Comparison of ENCODE assay signal across 7 mouse cellular contexts in genomic region chr9:27029828-27030762, GRCm38 (mm10). TPM values are rescaled to one million over a fixed set of nuclear protein-coding genes. Genes with fewer than 3 reads are reported as not detected.
DNase-seq lines count a peak whose midpoint lies in the region; ATAC-seq lines count a peak whose summit lies in the region.

Gene Vps26b, minus strand, starts transcription at chr9:27030065.
Gene Ncapd3, plus strand, starts transcription at chr9:27030175.

- under 1% methylated on average over 70 of the region's 80 CpGs for WGBS in intestine, embryonic 16.5 days
- under 1% methylated on average over 72 of the region's 80 CpGs for WGBS in midbrain, embryonic 11.5 days

- peak within 1 kb of the TSS; percentile 98 for H3K4me3 ChIP-seq in intestine, embryonic 16.5 days (ENCODE audit: low read length)
- H3K4me3 ChIP-seq in midbrain, embryonic 11.5 days (ENCODE audit: low read depth, low read length), result peak within 1 kb of the TSS; percentile 93

- no peaks in the 10 kb centered on the region for H3K9me3 ChIP-seq in intestine, embryonic 16.5 days (ENCODE audit: control insufficient read depth, low read length)
- no peaks in the 10 kb centered on the region for H3K9me3 ChIP-seq in midbrain, embryonic 11.5 days (ENCODE audit: control insufficient read depth, low read length)

- ATAC-seq in intestine, embryonic 16.5 days, result peak; percentile 95
- peak; percentile 93 for ATAC-seq in midbrain, embryonic 11.5 days (ENCODE audit: low FRiP score)

- peak within 1 kb of the TSS; percentile 96 for H3K9ac ChIP-seq in intestine, embryonic 16.5 days (ENCODE audit: low read depth, low read length)
- H3K9ac ChIP-seq in midbrain, embryonic 11.5 days (ENCODE audit: low read length), result peak within 1 kb of the TSS; percentile 93

- H3K36me3 ChIP-seq in intestine, embryonic 16.5 days (ENCODE audit: control insufficient read depth, insufficient read depth, low read length), result no peaks in the 10 kb centered on the region
- peaks cover 2% of the 10 kb centered on the region; the same call in 1 of the 2 replicates for H3K36me3 ChIP-seq in midbrain, embryonic 11.5 days (ENCODE audit: control insufficient read depth, insufficient read depth, low read length)

- no peaks in the 10 kb centered on the region for H3K27me3 ChIP-seq in intestine, embryonic 16.5 days (replicated peaks; ENCODE audit: control insufficient read depth, insufficient read depth, low read length)
- no peaks in the 10 kb centered on the region for H3K27me3 ChIP-seq in midbrain, embryonic 11.5 days (ENCODE audit: control insufficient read depth, insufficient read depth, low read length)

- intact Hi-C loops in left cerebral cortex, postnatal 36 days (cut with DNase I), result no loop called here

- peaks cover 34% of the 10 kb centered on the region for H3K4me1 ChIP-seq in intestine, embryonic 16.5 days (ENCODE audit: control insufficient read depth, insufficient read depth, low read length)
- peaks cover 29% of the 10 kb centered on the region for H3K4me1 ChIP-seq in midbrain, embryonic 11.5 days (ENCODE audit: control insufficient read depth, insufficient read depth, low read length)

- peak; percentile 95 for DNase-seq in adrenal gland, adult 8-10 months
- DNase-seq in embryo, embryonic 9.5 days (ENCODE audit: extremely low spot score), result peak; percentile 95
- DNase-seq in gastrocnemius, postnatal 4 days (ENCODE audit: low spot score in 2 of 2), result peak; percentile 85 to 96
- peak; percentile 94 to 95 for DNase-seq in left cerebral cortex, postnatal 36 days (ENCODE audit: low spot score in 2 of 2)
- peak; percentile 99 for DNase-seq in midbrain, embryonic 11.5 days (ENCODE audit: low spot score, missing footprints)
- DNase-seq in skeletal muscle tissue, adult 2 months (ENCODE audit: low read depth, low spot score), result peak; percentile 96

- H3K27ac ChIP-seq in intestine, embryonic 16.5 days (ENCODE audit: low read length), result peak within 1 kb of the TSS; percentile 92
- H3K27ac ChIP-seq in midbrain, embryonic 11.5 days (ENCODE audit: low read depth, low read length), result peak within 1 kb of the TSS; percentile 87

- peak within 1 kb of the TSS; percentile 86 for H3K4me2 ChIP-seq in intestine, embryonic 16.5 days (ENCODE audit: low read depth, low read length)
- H3K4me2 ChIP-seq in midbrain, embryonic 11.5 days, result peak within 1 kb of the TSS; percentile 80

RNA-seq across cellular contexts. Expression of gene Vps26b, which starts in this region (rescaled TPM):
- 10 to 100 TPM; 42.2 to 49.8 (median 44.1) TPM for total RNA-seq in adrenal gland, adult 8-10 months (2022)
- 10 to 100 TPM; 35.5 to 41.7 TPM for total RNA-seq in gastrocnemius, postnatal 4 days (2021)
- polyA plus RNA-seq in intestine, embryonic 16.5 days (2015; fragmentation: Nextera tagmentation; extraction: Ambion mirVana), result 26.7 and 30.2 TPM in 2 replicates
- total RNA-seq in left cerebral cortex, postnatal 36 days (2021), result 100 to 1,000 TPM in 1 of 2 experiments, 10 to 100 TPM in 1; 94.4 to 105 TPM
- polyA plus RNA-seq in midbrain, embryonic 11.5 days (2014; fragmentation: Nextera tagmentation; extraction: Ambion mirVana), result 53.1 and 56.7 TPM in 2 replicates

RNA-seq across cellular contexts. Expression of gene Ncapd3, which starts in this region (rescaled TPM):
- 10 to 100 TPM; 13.0 to 20.1 (median 16.3) TPM for total RNA-seq in adrenal gland, adult 8-10 months (2022)
- total RNA-seq in gastrocnemius, postnatal 4 days (2021), result 10 to 100 TPM; 14.5 to 17.4 TPM
- 20.3 and 20.9 TPM in 2 replicates for polyA plus RNA-seq in intestine, embryonic 16.5 days (2015; fragmentation: Nextera tagmentation; extraction: Ambion mirVana)
- total RNA-seq in left cerebral cortex, postnatal 36 days (2021), result 10 to 100 TPM; 18.6 to 21.5 TPM
- 39.8 and 43.3 TPM in 2 replicates for polyA plus RNA-seq in midbrain, embryonic 11.5 days (2014; fragmentation: Nextera tagmentation; extraction: Ambion mirVana)

Comparison
In these comparisons a context has a peak if more than half of its experiments do, and no peak if none do; other contexts are left out.
1. Peak in every context shown above with its lines: DNase-seq, ATAC-seq, H3K4me3 ChIP-seq and H3K27ac ChIP-seq.